Mouse (Mus musculus): ENCODE measurements around the gene Cela2a.
"Not testable (repeated sequence)": the region's sequence is repeated elsewhere in the genome, so short reads cannot be mapped to it uniquely, and the experiment has no call there.

Cela2a gene

GRCm38 (mm10) chr4:141796356-141796755 is 29.6 kb downstream of the Cela2a start:
- DNase-seq: no peak

GRCm38 (mm10) chr4:141794152-141794535 is 31.8 kb downstream of the Cela2a start:
- no peak for DNase-seq

- peak; percentile 96 for DNase-seq
Observed at GRCm38 (mm10) chr4:141793282-141794151, 32.4 kb downstream of the Cela2a start, which contains the start of gene Casp9. TSS of gene Casp9 (plus strand) at chr4:141793612.

GRCm38 (mm10) chr4:141792554-141793281 is 33.2 kb downstream of the Cela2a start:
- peak; percentile 20 for DNase-seq

- no peak for DNase-seq
Observed at GRCm38 (mm10) chr4:141791951-141792350, 34.0 kb downstream of the Cela2a start.

- no peak for DNase-seq
Observed at GRCm38 (mm10) chr4:141791486-141791885, 34.5 kb downstream of the Cela2a start.

GRCm38 (mm10) chr4:141790524-141790990 is 35.4 kb downstream of the Cela2a start, which contains the start of gene Dnajc16:
TSS of gene Dnajc16 (minus strand) at chr4:141790931.
- DNase-seq: peak; percentile 98

GRCm38 (mm10) chr4:141789564-141790218 is 36.3 kb downstream of the Cela2a start:
- DNase-seq: no peak

- DNase-seq: no peak
Observed at GRCm38 (mm10) chr4:141787462-141787861, 38.5 kb downstream of the Cela2a start.

GRCm38 (mm10) chr4:141787046-141787445 is 38.9 kb downstream of the Cela2a start:
- no peak for DNase-seq

- no peak for DNase-seq
Observed at GRCm38 (mm10) chr4:141786141-141786540, 39.8 kb downstream of the Cela2a start.

- peak; percentile 60 for DNase-seq
Observed at GRCm38 (mm10) chr4:141784835-141785234, 41.1 kb downstream of the Cela2a start.

GRCm38 (mm10) chr4:141781201-141781985 is 44.6 kb downstream of the Cela2a start:
- no peak for DNase-seq

GRCm38 (mm10) chr4:141779828-141780227 is 46.1 kb downstream of the Cela2a start:
- peak; percentile 87 for DNase-seq

- DNase-seq: not testable (repeated sequence)
Observed at GRCm38 (mm10) chr4:141773019-141773418, 52.9 kb downstream of the Cela2a start.

GRCm38 (mm10) chr4:141771823-141772222 is 54.1 kb downstream of the Cela2a start:
- no peak for DNase-seq

GRCm38 (mm10) chr4:141769501-141770160 is 56.3 kb downstream of the Cela2a start:
- DNase-seq: no peak

- peak; percentile 44 for DNase-seq
Observed at GRCm38 (mm10) chr4:141767353-141768036, 58.5 kb downstream of the Cela2a start.

GRCm38 (mm10) chr4:141766668-141767352 is 59.1 kb downstream of the Cela2a start:
- peak; percentile 26 for DNase-seq

- peak; percentile 23 for DNase-seq
Observed at GRCm38 (mm10) chr4:141766316-141766667, 59.7 kb downstream of the Cela2a start.
